Mouse (Mus musculus) neural tube, embryonic 13.5 days (tissue): ENCODE measurements around the gene Oas1d. TPM values are rescaled to one million over a fixed set of nuclear protein-coding genes. Genes with fewer than 3 reads are reported as not detected.

Experiments
- ATAC-seq: fragments of 200-750 bp; cut with Nextera tagmentation; 2 replicates; pipeline ENCODE4 v1.8.0; 2017; ENCODE audit warnings: low read depth, mild to moderate bottlenecking, moderate TSS enrichment, moderate library complexity
- H3K27ac ChIP-seq: fragments of 300-500 bp; sonication (generic); replicated peaks from 2 replicates; pipeline ENCODE4 v1.5.1; 2015; ENCODE audit warnings: moderate library complexity, mild to moderate bottlenecking, inconsistent platforms
- H3K27me3 ChIP-seq: fragments of 300-500 bp; sonication (generic); 2 replicates; pipeline ENCODE4 v1.6.1; 2015; ENCODE audit warnings: mild to moderate bottlenecking, inconsistent platforms
- H3K36me3 ChIP-seq: fragments of 300-500 bp; sonication (generic); 2 replicates; pipeline ENCODE4 v1.6.1; 2015; ENCODE audit warnings: mild to moderate bottlenecking, inconsistent platforms
- H3K4me1 ChIP-seq: fragments of 300-500 bp; sonication (generic); replicated peaks from 2 replicates; pipeline ENCODE4 v1.6.1; 2015; ENCODE audit warnings: inconsistent platforms
- H3K4me2 ChIP-seq: fragments of 300-500 bp; sonication (generic); 2 replicates; pipeline ENCODE4 v1.6.1; 2015; ENCODE audit warnings: inconsistent platforms, mild to moderate bottlenecking, moderate library complexity
- H3K4me3 ChIP-seq: fragments of 300-500 bp; sonication (generic); 2 replicates; pipeline ENCODE4 v1.5.1; 2015; ENCODE audit warnings: mild to moderate bottlenecking, inconsistent platforms
- H3K9ac ChIP-seq: fragments of 300-500 bp; sonication (generic); 2 replicates; pipeline ENCODE4 v1.6.1; 2015; ENCODE audit warnings: moderate library complexity, mild to moderate bottlenecking, inconsistent platforms
- H3K9me3 ChIP-seq: fragments of 300-500 bp; sonication (generic); 2 replicates; pipeline ENCODE4 v1.6.1; 2016; ENCODE audit warnings: inconsistent platforms
- WGBS: fragments of 180-500 bp; shearing (Covaris S2); methylation state at CpG from one replicate; pipeline ENCODE4 v1.1.7; 2015; 5-methylcytosine and 5-hydroxymethylcytosine counted together
- polyA plus RNA-seq: library from polyadenylated mRNA; unstranded; fragments of >200 nt; fragmentation: Nextera tagmentation; extraction: Ambion mirVana; gene quantifications from 2 replicates; pipeline ENCODE4 v1.2.1, GENCODE M21; 2015

The Oas1d gene
- polyA plus RNA-seq, 1 experiment from 2014 or later: not detected

DNA sequence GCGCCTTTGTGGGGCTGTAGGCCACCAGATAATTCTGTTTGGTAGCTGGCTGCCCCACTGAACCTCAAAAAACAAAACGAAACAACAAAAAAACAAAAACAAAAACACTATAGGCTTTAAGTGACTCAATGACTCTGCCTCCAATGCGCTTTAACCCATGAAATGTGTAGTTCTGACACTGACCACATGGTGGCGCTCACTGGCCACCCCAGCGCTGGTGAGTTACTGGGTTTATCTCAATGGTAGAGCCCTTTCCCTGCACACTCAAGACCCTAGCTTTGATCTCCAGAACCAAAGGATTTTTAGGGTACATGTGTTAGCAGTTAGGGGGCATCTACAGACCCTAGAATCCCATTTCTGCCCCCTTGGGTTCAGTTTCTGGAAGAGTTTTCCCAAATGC lies 39.6 kb downstream of the Oas1d start:
- WGBS: 18% methylated on average over 5 of the region's 5 CpGs
- H3K4me2 ChIP-seq: no peak overlapping the region
- H3K4me1 ChIP-seq: no peaks in the 10 kb centered on the region
- H3K4me3 ChIP-seq: no peak overlapping the region
- no peak overlapping the region for H3K27ac ChIP-seq
- H3K9me3 ChIP-seq: no peaks in the 10 kb centered on the region
- H3K27me3 ChIP-seq: no peaks in the 10 kb centered on the region
- H3K9ac ChIP-seq: no peak overlapping the region
- ATAC-seq: no peak
- H3K36me3 ChIP-seq: no peaks in the 10 kb centered on the region

DNA sequence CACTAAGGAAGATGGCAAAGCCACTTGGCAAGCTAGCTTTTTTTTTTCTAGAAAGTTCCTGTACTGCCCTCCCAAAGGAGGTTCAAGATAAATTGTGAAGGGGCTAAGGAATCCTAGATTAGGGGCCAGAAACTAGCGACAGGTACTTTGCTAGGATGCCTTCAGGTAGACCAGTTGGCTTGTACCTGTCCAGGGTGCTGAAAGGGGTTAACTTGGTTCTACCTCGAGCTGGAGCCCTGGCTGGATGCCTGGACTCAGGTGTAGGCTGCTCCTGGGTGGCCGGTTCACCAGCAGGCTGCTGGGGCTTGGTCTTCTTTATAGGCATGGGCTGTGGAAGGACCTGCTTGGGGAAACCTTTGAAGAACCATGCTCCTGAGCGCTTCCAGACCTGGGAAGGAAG lies 46.7 kb downstream of the Oas1d start:
- Histone ChIP-seq H3K27me3 (no peaks in the 10 kb centered on the region), H3K27ac (no peak overlapping the region), H3K4me3 (no peak overlapping the region), H3K9me3 (no peaks in the 10 kb centered on the region), H3K4me2 (no peak overlapping the region), H3K36me3 (no peaks in the 10 kb centered on the region), H3K4me1 (no peaks in the 10 kb centered on the region), H3K9ac (no peak overlapping the region)
- 54% methylated on average over 4 of the region's 4 CpGs for WGBS
- no peak for ATAC-seq

DNA sequence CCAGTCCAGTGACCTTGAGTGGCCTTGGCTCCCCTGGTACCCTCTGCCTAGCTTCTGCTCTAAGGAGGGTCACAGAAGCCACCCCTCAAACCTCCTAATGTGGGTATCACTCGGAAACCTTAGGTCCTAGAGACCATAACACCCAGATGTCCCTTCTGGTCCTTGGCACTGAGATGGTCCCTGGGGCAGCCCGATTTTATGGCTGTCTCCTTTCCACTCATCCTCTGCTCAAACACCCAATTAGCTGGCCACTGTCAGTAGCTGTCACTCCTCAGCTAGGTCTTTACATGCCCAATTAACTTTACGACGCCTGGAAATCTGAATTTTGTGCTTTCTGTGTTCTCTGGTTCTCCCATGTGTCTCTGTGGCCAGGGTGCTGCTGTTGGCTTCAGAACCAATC lies 51.8 kb downstream of the Oas1d start:
- Histone ChIP-seq H3K9ac (no peak overlapping the region), H3K4me2 (no peak overlapping the region), H3K36me3 (no peaks in the 10 kb centered on the region), H3K4me3 (no peak overlapping the region), H3K4me1 (0 out of 2 replicates have a peak, but pooled peaks cover 6% of the 10 kb centered on the region), H3K9me3 (no peaks in the 10 kb centered on the region), H3K27me3 (no peaks in the 10 kb centered on the region), H3K27ac (no peak overlapping the region)
- 60% methylated on average over 4 of the region's 4 CpGs for WGBS
- no peak for ATAC-seq

DNA sequence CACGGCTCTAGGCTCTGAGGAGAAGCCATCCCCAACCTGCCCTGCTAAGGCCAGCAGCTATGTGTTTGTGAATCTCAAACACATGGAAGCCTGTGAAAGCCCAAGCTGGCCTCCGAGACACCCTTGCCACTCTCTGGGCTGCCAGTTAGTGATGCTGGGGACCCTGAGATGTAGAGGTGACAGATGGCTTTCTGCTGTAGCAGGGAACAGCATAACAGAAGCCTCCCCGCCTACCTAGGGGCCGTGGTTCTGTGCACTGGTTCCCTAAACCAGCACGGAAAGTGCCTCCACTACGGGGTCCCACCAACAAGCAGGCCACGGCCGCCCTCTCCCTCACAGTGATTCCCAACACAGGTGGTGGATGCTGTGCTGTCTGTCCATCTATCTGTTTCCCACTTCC lies 52.6 kb downstream of the Oas1d start:
- H3K27ac ChIP-seq: no peak overlapping the region

DNA sequence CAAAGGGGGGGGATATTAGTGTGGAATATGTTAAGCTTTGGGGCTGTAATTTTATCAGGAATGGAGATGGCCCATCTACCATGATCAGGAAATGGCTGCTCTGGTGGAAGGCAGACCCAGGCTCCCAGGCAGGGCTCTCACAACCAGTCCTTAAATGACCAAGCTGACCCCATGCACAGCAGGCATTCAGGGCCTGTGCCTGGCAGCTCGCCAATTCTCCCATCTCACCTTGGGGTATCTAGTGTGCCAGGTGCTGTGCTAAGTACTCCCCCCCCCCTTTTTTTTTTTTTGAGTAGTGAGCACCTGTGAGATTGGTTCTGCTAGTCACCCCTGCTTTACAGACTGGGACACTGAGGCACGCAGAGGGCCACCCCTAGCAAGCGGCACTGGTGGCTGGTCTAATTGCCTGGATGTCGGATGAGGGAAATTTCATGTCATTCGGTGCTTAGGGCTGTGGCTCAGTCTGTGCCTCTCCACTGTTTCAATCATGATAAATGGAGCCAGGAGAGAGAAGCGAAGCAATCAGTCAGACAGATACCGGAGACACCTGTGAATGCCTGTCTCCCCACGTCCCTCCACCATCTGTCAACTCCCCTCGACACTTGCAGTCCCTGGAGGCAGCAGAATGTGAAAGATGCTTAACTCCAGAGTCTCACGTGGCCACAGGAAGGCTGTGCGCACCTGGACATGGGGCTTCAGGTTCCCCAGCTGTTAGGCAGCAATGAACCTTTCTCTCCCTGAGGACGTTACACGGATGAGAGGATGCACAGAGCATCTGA lies 53.2 kb downstream of the Oas1d start:
- no peak; the same call in 1 of the 2 replicates for ATAC-seq

More for the DNA sequence above, 52.6 kb downstream of the Oas1d start:
- no peaks in the 10 kb centered on the region for H3K9me3 ChIP-seq
- H3K9ac ChIP-seq: no peak overlapping the region
- H3K4me3 ChIP-seq: no peak overlapping the region
- no peak overlapping the region for H3K4me2 ChIP-seq
- ATAC-seq: no peak
- WGBS: 88% methylated on average over 8 of the region's 8 CpGs
- no peaks in the 10 kb centered on the region for H3K36me3 ChIP-seq
- H3K27me3 ChIP-seq: no peaks in the 10 kb centered on the region
- H3K4me1 ChIP-seq: 0 out of 2 replicates have a peak, but pooled peaks cover 6% of the 10 kb centered on the region

DNA sequence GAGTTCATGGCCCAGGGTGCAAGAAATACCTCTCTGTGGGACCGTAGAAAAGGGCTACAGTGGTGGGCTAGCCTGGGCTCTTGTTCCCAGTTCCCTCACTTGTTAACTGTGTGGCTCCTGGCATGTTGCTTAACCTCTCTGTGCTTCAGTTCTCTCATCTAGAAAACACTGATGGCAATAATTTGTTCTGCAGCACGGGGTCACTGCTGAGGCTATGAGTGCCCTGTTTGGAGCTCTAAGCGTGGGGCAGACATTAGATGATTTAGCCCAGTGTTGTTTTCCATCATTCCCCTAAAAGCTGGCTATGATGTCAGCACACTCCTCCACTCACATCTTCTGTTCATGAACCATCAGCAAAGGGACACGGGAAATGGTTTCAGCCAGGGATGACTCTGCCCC lies 53.8 kb downstream of the Oas1d start:
- Histone ChIP-seq H3K9ac (no peak overlapping the region), H3K4me1 (0 out of 2 replicates have a peak, but pooled peaks cover 6% of the 10 kb centered on the region), H3K4me2 (no peak overlapping the region), H3K9me3 (no peaks in the 10 kb centered on the region), H3K4me3 (no peak overlapping the region), H3K27ac (no peak overlapping the region), H3K27me3 (no peaks in the 10 kb centered on the region), H3K36me3 (no peaks in the 10 kb centered on the region)
- WGBS: 66% methylated on average over 4 of the region's 4 CpGs
- ATAC-seq: no peak

More for the DNA sequence above, 53.2 kb downstream of the Oas1d start:
- no peak overlapping the region for H3K4me2 ChIP-seq
- WGBS: 61% methylated on average over 13 of the region's 13 CpGs
- no peaks in the 10 kb centered on the region for H3K36me3 ChIP-seq
- H3K9ac ChIP-seq: no peak overlapping the region
- H3K9me3 ChIP-seq: no peaks in the 10 kb centered on the region
- no peaks in the 10 kb centered on the region for H3K27me3 ChIP-seq
- no peak overlapping the region for H3K27ac ChIP-seq
- no peak overlapping the region for H3K4me3 ChIP-seq
- 0 out of 2 replicates have a peak, but pooled peaks cover 6% of the 10 kb centered on the region for H3K4me1 ChIP-seq

DNA sequence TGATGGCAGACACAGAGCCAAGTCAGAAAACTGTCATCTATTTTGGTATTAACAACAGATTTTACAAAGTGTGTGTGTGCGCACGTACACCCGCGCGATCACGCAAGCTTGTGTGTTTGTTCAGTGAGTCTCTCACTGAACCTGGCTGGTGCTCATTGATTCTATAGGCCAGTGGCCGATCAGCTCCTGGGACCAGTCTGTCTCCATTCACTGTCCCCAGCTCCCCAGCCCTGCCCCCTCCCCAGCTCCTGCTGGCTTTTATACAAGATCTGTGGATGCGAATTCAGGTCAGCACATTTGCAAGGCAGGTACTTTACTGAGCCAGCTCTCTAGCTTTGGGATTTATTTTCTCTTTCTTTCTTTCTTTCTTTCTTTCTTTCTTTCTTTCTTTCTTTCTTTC lies 54.5 kb downstream of the Oas1d start:
- H3K36me3 ChIP-seq: no peaks in the 10 kb centered on the region
- H3K9ac ChIP-seq: no peak overlapping the region
- no peak overlapping the region for H3K27ac ChIP-seq
- H3K4me3 ChIP-seq: no peak overlapping the region
- H3K9me3 ChIP-seq: no peaks in the 10 kb centered on the region
- no peak overlapping the region for H3K4me2 ChIP-seq
- 0 out of 2 replicates have a peak, but pooled peaks cover 6% of the 10 kb centered on the region for H3K4me1 ChIP-seq
- WGBS: 86% methylated on average over 8 of the region's 8 CpGs
- 0 out of 2 replicates have a peak, but pooled peaks cover 2% of the 10 kb centered on the region for H3K27me3 ChIP-seq
- ATAC-seq: no peak

DNA sequence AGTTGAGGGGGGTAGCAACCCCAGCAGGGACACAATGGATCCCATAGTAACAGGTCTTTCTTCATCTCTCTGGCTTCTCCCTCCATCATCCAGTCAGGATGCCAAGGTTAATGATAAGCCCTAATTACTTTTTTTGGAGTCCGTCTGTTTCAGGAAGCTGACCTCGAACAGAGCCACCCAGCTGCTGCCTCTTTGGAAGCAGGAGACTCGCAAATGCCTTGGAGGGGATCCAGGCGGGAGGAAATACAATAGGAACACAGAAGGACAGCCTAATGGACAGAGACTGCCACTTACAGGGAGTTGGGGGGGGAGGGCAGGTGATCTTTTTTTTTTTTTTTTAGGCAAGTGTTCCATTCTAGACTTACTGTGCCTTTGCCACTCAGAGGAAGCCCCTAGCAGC lies 55.4 kb downstream of the Oas1d start:
- Histone ChIP-seq H3K4me2 (no peak overlapping the region), H3K9me3 (no peaks in the 10 kb centered on the region), H3K4me3 (no peak overlapping the region), H3K27ac (no peak overlapping the region), H3K4me1 (0 out of 2 replicates have a peak, but pooled peaks cover 6% of the 10 kb centered on the region), H3K27me3 (0 out of 2 replicates have a peak, but pooled peaks cover 2% of the 10 kb centered on the region), H3K36me3 (no peaks in the 10 kb centered on the region), H3K9ac (no peak overlapping the region)
- 19% methylated on average over 4 of the region's 4 CpGs for WGBS
- no peak for ATAC-seq

Other genes starting within 250 kb of the Oas1d start
- 37.3 and 39.6 TPM in 2 replicates for gene Dtx1, start 202.6 kb upstream of the Oas1d start, polyA plus RNA-seq
- 0.19 and 0.43 TPM in 2 replicates for gene Oas2, start 164.7 kb upstream of the Oas1d start, polyA plus RNA-seq
- gene Oas3, start 136.9 kb upstream of the Oas1d start, polyA plus RNA-seq: 0.45 and 0.56 TPM in 2 replicates
- gene Oas1e, start 119.0 kb upstream of the Oas1d start, polyA plus RNA-seq: 0.14 TPM in 1 of 2 replicates, not detected in the other
- 0.45 and 0.46 TPM in 2 replicates for gene Oas1c, start 102.0 kb upstream of the Oas1d start, polyA plus RNA-seq
- gene Oas1f, start 67.2 kb upstream of the Oas1d start, polyA plus RNA-seq: not detected in 2 replicates
- gene Oas1h, start 53.1 kb upstream of the Oas1d start, polyA plus RNA-seq: not detected in 2 replicates
- 0.46 TPM in 1 of 2 replicates, not detected in the other for gene Oas1g, start 26.9 kb upstream of the Oas1d start, polyA plus RNA-seq
- gene Oas1a, start 7.0 kb upstream of the Oas1d start, polyA plus RNA-seq: 0.88 and 0.96 TPM in 2 replicates
- gene Rph3a, start 95.6 kb downstream of the Oas1d start, polyA plus RNA-seq: 9.0 and 9.4 TPM in 2 replicates